Mouse (Mus musculus): ENCODE measurements around the gene Hsd11b2. TPM values are rescaled to one million over a fixed set of nuclear protein-coding genes. Genes with fewer than 3 reads are reported as not detected.

Gene Hsd11b2
- polyA plus RNA-seq, 1 experiment from 2014 or later, result 9.7 TPM

- no peak overlapping the region for H3K27ac ChIP-seq (replicated peaks)
- no peaks in the 10 kb centered on the region for H3K9me3 ChIP-seq
- H3K27me3 ChIP-seq, result peaks cover 5% of the 10 kb centered on the region; the same call in 1 of the 2 replicates
- no peak overlapping the region for H3K4me2 ChIP-seq
- no peak overlapping the region for H3K4me3 ChIP-seq
- no peaks in the 10 kb centered on the region for H3K36me3 ChIP-seq
- H3K9ac ChIP-seq, result no peak overlapping the region
- ATAC-seq (ENCODE audit: low FRiP score, low read depth), result no peak
- peaks cover 28% of the 10 kb centered on the region for H3K4me1 ChIP-seq (replicated peaks)
- WGBS, result 89% methylated on average over 5 of the region's 5 CpGs
These were observed 3.9 kb upstream of the Hsd11b2 start for GRCm38 (mm10) chr8:105514656-105515055.

- no peak overlapping the region for H3K27ac ChIP-seq (replicated peaks)
- H3K36me3 ChIP-seq, result no peaks in the 10 kb centered on the region
- H3K4me3 ChIP-seq, result no peak overlapping the region
- H3K27me3 ChIP-seq, result peaks cover 5% of the 10 kb centered on the region; the same call in 1 of the 2 replicates
- no peaks in the 10 kb centered on the region for H3K9me3 ChIP-seq
- ATAC-seq (ENCODE audit: low FRiP score, low read depth), result peak; percentile 24; the same call in 1 of the 2 replicates
- peaks cover 35% of the 10 kb centered on the region for H3K4me1 ChIP-seq (replicated peaks)
- no peak overlapping the region for H3K9ac ChIP-seq
- WGBS, result 11% methylated on average over 12 of the region's 12 CpGs
- H3K4me2 ChIP-seq, result peak overlapping the region; percentile 49
These were observed 2.4 kb upstream of the Hsd11b2 start for GRCm38 (mm10) chr8:105516018-105516645.

GRCm38 (mm10) chr8:105517346-105517745 is 1.2 kb upstream of the Hsd11b2 start:
- Histone ChIP-seq H3K27ac (replicated peaks) (no peak overlapping the region), H3K9me3 (no peaks in the 10 kb centered on the region), H3K36me3 (no peaks in the 10 kb centered on the region), H3K27me3 (peaks cover 5% of the 10 kb centered on the region; the same call in 1 of the 2 replicates), H3K4me3 (no peak overlapping the region), H3K4me1 (replicated peaks) (peaks cover 40% of the 10 kb centered on the region), H3K4me2 (no peak overlapping the region), H3K9ac (no peak overlapping the region)
- WGBS, result 45% methylated on average over 8 of the region's 8 CpGs
- ATAC-seq (ENCODE audit: low FRiP score, low read depth), result no peak

- no peak overlapping the region for H3K9ac ChIP-seq
- H3K4me2 ChIP-seq, result peak overlapping the region; percentile 98
- 5% methylated on average over 2 of the region's 2 CpGs for WGBS
- H3K27me3 ChIP-seq, result peaks cover 5% of the 10 kb centered on the region; the same call in 1 of the 2 replicates
- no peaks in the 10 kb centered on the region for H3K9me3 ChIP-seq
- peaks cover under 1% of the 10 kb centered on the region; the same call in 1 of the 2 replicates for H3K36me3 ChIP-seq
- no peak overlapping the region for H3K27ac ChIP-seq (replicated peaks)
- H3K4me1 ChIP-seq (replicated peaks), result peaks cover 40% of the 10 kb centered on the region
- ATAC-seq (ENCODE audit: low FRiP score, low read depth), result no peak
- H3K4me3 ChIP-seq, result peak overlapping the region; percentile 54
These were observed 1.0 kb downstream of the Hsd11b2 start for GRCm38 (mm10) chr8:105519591-105519990.

- Histone ChIP-seq H3K4me1 (replicated peaks) (peaks cover 40% of the 10 kb centered on the region), H3K4me3 (no peak overlapping the region), H3K27me3 (peaks cover 5% of the 10 kb centered on the region; the same call in 1 of the 2 replicates), H3K36me3 (peaks cover 9% of the 10 kb centered on the region; the same call in 1 of the 2 replicates), H3K4me2 (peak overlapping the region; percentile 98; the same call in 1 of the 2 replicates), H3K27ac (replicated peaks) (no peak overlapping the region), H3K9ac (no peak overlapping the region), H3K9me3 (no peaks in the 10 kb centered on the region)
- 38% methylated on average over 5 of the region's 5 CpGs for WGBS
- no peak for ATAC-seq (ENCODE audit: low FRiP score, low read depth)
These were observed 2.0 kb downstream of the Hsd11b2 start for GRCm38 (mm10) chr8:105520521-105520920.

- Histone ChIP-seq H3K36me3 (peaks cover 9% of the 10 kb centered on the region; the same call in 1 of the 2 replicates), H3K4me2 (0 out of 2 replicates have a peak overlapping the region, but pooled peaks have one; percentile 98), H3K4me3 (no peak overlapping the region), H3K9me3 (no peaks in the 10 kb centered on the region), H3K27me3 (peaks cover 5% of the 10 kb centered on the region; the same call in 1 of the 2 replicates), H3K9ac (no peak overlapping the region), H3K4me1 (replicated peaks) (peaks cover 36% of the 10 kb centered on the region), H3K27ac (replicated peaks) (no peak overlapping the region)
- ATAC-seq (ENCODE audit: low FRiP score, low read depth), result no peak
- 0% methylated on average over 3 of the region's 3 CpGs for WGBS
These were observed 2.5 kb downstream of the Hsd11b2 start for GRCm38 (mm10) chr8:105521061-105521460.

GRCm38 (mm10) chr8:105521995-105522769 is 3.6 kb downstream of the Hsd11b2 start:
- WGBS, result 84% methylated on average over 21 of the region's 21 CpGs
- no peak overlapping the region for H3K27ac ChIP-seq (replicated peaks)
- H3K4me2 ChIP-seq, result no peak overlapping the region
- H3K9me3 ChIP-seq, result no peaks in the 10 kb centered on the region
- no peak for ATAC-seq (ENCODE audit: low FRiP score, low read depth)
- H3K36me3 ChIP-seq, result peaks cover 9% of the 10 kb centered on the region; the same call in 1 of the 2 replicates
- peaks cover 5% of the 10 kb centered on the region; the same call in 1 of the 2 replicates for H3K27me3 ChIP-seq
- peaks cover 30% of the 10 kb centered on the region for H3K4me1 ChIP-seq (replicated peaks)
- no peak overlapping the region for H3K9ac ChIP-seq
- H3K4me3 ChIP-seq, result no peak overlapping the region

GRCm38 (mm10) chr8:105522890-105523289 is 4.3 kb downstream of the Hsd11b2 start:
- H3K36me3 ChIP-seq, result peaks cover 9% of the 10 kb centered on the region; the same call in 1 of the 2 replicates
- 79% methylated on average over 9 of the region's 9 CpGs for WGBS
- no peak overlapping the region for H3K4me3 ChIP-seq
- ATAC-seq (ENCODE audit: low FRiP score, low read depth), result no peak
- no peak overlapping the region for H3K27ac ChIP-seq (replicated peaks)
- no peak overlapping the region for H3K9ac ChIP-seq
- H3K4me1 ChIP-seq (replicated peaks), result peaks cover 30% of the 10 kb centered on the region
- no peak overlapping the region for H3K4me2 ChIP-seq
- H3K9me3 ChIP-seq, result no peaks in the 10 kb centered on the region
- H3K27me3 ChIP-seq, result no peaks in the 10 kb centered on the region

GRCm38 (mm10) chr8:105527110-105527509 is 8.6 kb downstream of the Hsd11b2 start:
- WGBS, result 91% methylated on average over 2 of the region's 2 CpGs
- ATAC-seq (ENCODE audit: low FRiP score, low read depth), result peak; percentile 33; the same call in 1 of the 2 replicates
- peaks cover 16% of the 10 kb centered on the region; the same call in 1 of the 2 replicates for H3K36me3 ChIP-seq

GRCm38 (mm10) chr8:105528206-105528605 is 9.7 kb downstream of the Hsd11b2 start:
- Histone ChIP-seq H3K4me3 (no peak overlapping the region), H3K27ac (replicated peaks) (no peak overlapping the region), H3K4me2 (no peak overlapping the region), H3K36me3 (peaks cover 16% of the 10 kb centered on the region; the same call in 1 of the 2 replicates), H3K9me3 (no peaks in the 10 kb centered on the region), H3K9ac (no peak overlapping the region), H3K27me3 (no peaks in the 10 kb centered on the region), H3K4me1 (replicated peaks) (no peaks in the 10 kb centered on the region)
- ATAC-seq (ENCODE audit: low FRiP score, low read depth), result no peak
- 100% methylated on average over 1 of the region's 1 CpGs for WGBS

More at GRCm38 (mm10) chr8:105527110-105527509, 8.6 kb downstream of the Hsd11b2 start:
- Histone ChIP-seq H3K27me3 (no peaks in the 10 kb centered on the region), H3K4me2 (no peak overlapping the region), H3K4me1 (replicated peaks) (no peaks in the 10 kb centered on the region), H3K9ac (no peak overlapping the region), H3K4me3 (no peak overlapping the region), H3K27ac (replicated peaks) (no peak overlapping the region), H3K9me3 (no peaks in the 10 kb centered on the region)

GRCm38 (mm10) chr8:105529271-105529670 is 10.7 kb downstream of the Hsd11b2 start:
- peaks cover 16% of the 10 kb centered on the region; the same call in 1 of the 2 replicates for H3K36me3 ChIP-seq
- no peak overlapping the region for H3K4me2 ChIP-seq
- no peaks in the 10 kb centered on the region for H3K27me3 ChIP-seq
- H3K4me1 ChIP-seq (replicated peaks), result peaks cover 6% of the 10 kb centered on the region; the same call in 1 of the 2 replicates
- 83% methylated on average over 3 of the region's 3 CpGs for WGBS
- no peak overlapping the region for H3K27ac ChIP-seq (replicated peaks)
- H3K9me3 ChIP-seq, result no peaks in the 10 kb centered on the region
- no peak overlapping the region for H3K9ac ChIP-seq
- no peak for ATAC-seq (ENCODE audit: low FRiP score, low read depth)
- no peak overlapping the region for H3K4me3 ChIP-seq

GRCm38 (mm10) chr8:105531774-105532173 is 13.2 kb downstream of the Hsd11b2 start:
- Histone ChIP-seq H3K4me2 (no peak overlapping the region), H3K36me3 (peaks cover 19% of the 10 kb centered on the region)

More at GRCm38 (mm10) chr8:105531774-105532173, 13.2 kb downstream of the Hsd11b2 start:
- H3K4me1 ChIP-seq (replicated peaks), result peaks cover 6% of the 10 kb centered on the region; the same call in 1 of the 2 replicates
- H3K27ac ChIP-seq (replicated peaks), result no peak overlapping the region
- no peak overlapping the region for H3K4me3 ChIP-seq
- H3K9me3 ChIP-seq, result no peaks in the 10 kb centered on the region
- ATAC-seq (ENCODE audit: low FRiP score, low read depth), result no peak
- H3K9ac ChIP-seq, result no peak overlapping the region
- H3K27me3 ChIP-seq, result no peaks in the 10 kb centered on the region
- 63% methylated on average over 2 of the region's 2 CpGs for WGBS
